Mouse (Mus musculus) hematopoietic stem cell, adult 5-6 weeks (primary cell): ENCODE measurements around the gene Stra6l. TPM values are rescaled to one million over a fixed set of nuclear protein-coding genes. Genes with fewer than 3 reads are reported as not detected.

Experiments
- ATAC-seq, 2 experiments: fragments of 125-278 bp in 1 of 2; replicated peaks in 1 of 2; 2 replicates each; pipeline ENCODE4 v1.8.0; 2016 to 2017; ENCODE audit warnings: inconsistent platforms in 2 of 2, mild to moderate bottlenecking in 2 of 2, moderate number of reproducible peaks in 2 of 2, low read depth in 1 of 2, moderate TSS enrichment in 1 of 2; ENCODE audit not compliant: low FRiP score in 2 of 2, poor library complexity in 2 of 2, severe bottlenecking in 2 of 2, insufficient read depth in 1 of 2, low TSS enrichment in 1 of 2
- total RNA-seq: library from RNA; stranded (forward); fragments of 172-1452, 232-1000 nt; gene quantifications from 2 replicates; pipeline ENCODE4 v1.2.3, GENCODE M21; 2017

The Stra6l gene
- total RNA-seq, 1 experiment from 2014 or later: not detected

GRCm38 (mm10) chr4:45829907-45830759 is 18.3 kb upstream of the Stra6l start:
- ATAC-seq: no peak

GRCm38 (mm10) chr4:45831996-45832395 is 16.5 kb upstream of the Stra6l start:
- no peak for ATAC-seq

GRCm38 (mm10) chr4:45833461-45833860 is 15.0 kb upstream of the Stra6l start:
- peak in 1 of 2 experiments; percentile 32; a peak in 1 of 4 replicates for ATAC-seq

- ATAC-seq: no peak
Measured at GRCm38 (mm10) chr4:45844355-45844754, 4.1 kb upstream of the Stra6l start.

GRCm38 (mm10) chr4:45846263-45846662 is 2.2 kb upstream of the Stra6l start:
- no peak for ATAC-seq

GRCm38 (mm10) chr4:45848825-45849156 is 327 bp downstream of the Stra6l start:
- ATAC-seq: no peak

- no peak for ATAC-seq
Measured at GRCm38 (mm10) chr4:45849419-45849818, 955 bp downstream of the Stra6l start.

- ATAC-seq: no peak
Measured at GRCm38 (mm10) chr4:45851640-45852051, 3.2 kb downstream of the Stra6l start.

- no peak for ATAC-seq
Measured at GRCm38 (mm10) chr4:45853496-45854246, 5.2 kb downstream of the Stra6l start.

GRCm38 (mm10) chr4:45855803-45856424 is 7.5 kb downstream of the Stra6l start:
- peak in 1 of 2 experiments; percentile 46; a peak in 2 of 4 replicates for ATAC-seq

- no peak for ATAC-seq
Measured at GRCm38 (mm10) chr4:45861160-45861559, 12.7 kb downstream of the Stra6l start.

GRCm38 (mm10) chr4:45867416-45867815 is 19.0 kb downstream of the Stra6l start:
- ATAC-seq: no peak

GRCm38 (mm10) chr4:45869021-45869815 is 20.8 kb downstream of the Stra6l start:
- peak in 1 of 2 experiments; percentile 14; a peak in 1 of 4 replicates for ATAC-seq

- ATAC-seq: no peak
Measured at GRCm38 (mm10) chr4:45872147-45872546, 23.7 kb downstream of the Stra6l start.

- no peak for ATAC-seq
Measured at GRCm38 (mm10) chr4:45878929-45879328, 30.5 kb downstream of the Stra6l start.

GRCm38 (mm10) chr4:45882521-45882920 is 34.1 kb downstream of the Stra6l start:
- no peak for ATAC-seq

GRCm38 (mm10) chr4:45883250-45883649 is 34.8 kb downstream of the Stra6l start:
- no peak for ATAC-seq
